Mouse (Mus musculus) erythroblast, embryonic 14.5 days (primary cell): ENCODE measurements around the gene Foxred2.

Experiments
- GATA1 ChIP-seq: IDR thresholded peaks from 2 replicates; pipeline ENCODE4 v1.6.1; 2012; ENCODE audit warnings: low read length, inconsistent platforms, mixed read lengths
- TAL1 ChIP-seq: IDR thresholded peaks from 3 replicates; pipeline ENCODE4 v1.6.1; 2012; ENCODE audit warnings: low read length, inconsistent platforms, mixed read lengths

DNA sequence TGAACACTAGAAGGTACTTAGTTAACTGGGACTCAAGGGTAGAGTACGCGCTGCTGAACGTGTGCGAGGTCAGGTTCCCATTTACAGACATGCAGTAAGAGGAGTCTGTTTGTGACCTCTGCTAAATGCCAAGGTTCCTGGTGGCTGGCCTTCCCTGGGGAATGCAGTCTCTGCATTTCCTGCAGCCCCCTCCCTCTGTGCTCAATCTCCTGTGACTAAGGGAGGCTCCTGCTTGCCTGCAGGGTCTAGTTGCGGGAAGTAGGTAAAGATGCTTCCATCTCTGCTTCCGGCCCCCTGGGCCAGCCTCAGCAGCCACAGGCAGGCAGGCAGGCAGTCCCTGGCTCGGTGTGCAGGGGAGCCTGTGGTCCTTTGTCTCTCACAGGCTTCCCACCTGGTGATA is 43.9 kb downstream of the Foxred2 start:
- TF ChIP-seq GATA1 (no peak), TAL1 (no peak)
